Mouse (Mus musculus): ENCODE measurements around the gene B3gnt9. TPM values are rescaled to one million over a fixed set of nuclear protein-coding genes. Genes with fewer than 3 reads are reported as not detected.
"Not testable (repeated sequence)": the region's sequence is repeated elsewhere in the genome, so short reads cannot be mapped to it uniquely, and the experiment has no call there.

Gene B3gnt9
- total and polyA plus RNA-seq, 3 experiments = 3.5 to 7.1 (median 5.2) TPM

DNA sequence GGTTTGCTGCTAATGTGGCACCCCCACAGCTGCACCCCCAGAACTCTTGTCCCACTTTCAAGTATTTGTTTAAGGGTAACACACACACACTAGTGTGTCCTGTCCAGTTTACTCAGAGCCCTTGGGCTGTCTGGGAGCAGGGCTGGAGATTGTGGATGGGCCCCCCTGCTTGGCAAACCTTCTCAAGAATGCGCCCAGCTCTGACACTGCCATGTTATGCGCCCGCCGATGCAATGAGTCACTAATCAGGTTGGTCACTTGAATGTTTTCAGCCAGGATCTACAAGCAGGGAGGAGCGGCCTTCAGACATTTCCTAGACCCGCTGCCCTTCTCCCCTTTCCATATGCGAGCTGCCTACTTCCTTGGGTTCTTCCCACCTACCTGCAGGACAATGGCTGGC is 37.5 kb upstream of the B3gnt9 start:
- Histone ChIP-seq H3K4me1 (ENCODE audit: control insufficient read depth, insufficient read depth, low read length) (peaks cover 11% of the 10 kb centered on the region), H3K9ac (ENCODE audit: low read depth, low read length) (no peak overlapping the region), H3K79me2 (replicated peaks; ENCODE audit: control insufficient read depth, insufficient read depth, low read length) (no peaks in the 10 kb centered on the region), H3K4me3 (no peak overlapping the region), H3K27me3 (ENCODE audit: control insufficient read depth, insufficient read depth, low read length) (no peaks in the 10 kb centered on the region), H3K27ac (no peak overlapping the region), H3K36me3 (ENCODE audit: control insufficient read depth, insufficient read depth, low read length) (no peaks in the 10 kb centered on the region)
- intact Hi-C loops (cut with DNase I) = loop anchor here (5.0 to 10.0 kb wide), 2 partner anchors 170 to 638 kb away; no protein-coding TSS in a partner anchor
- 73% methylated on average over 7 of the region's 7 CpGs for WGBS
- no peak for DNase-seq
- TF ChIP-seq POLR2A (IDR thresholded peaks at IDR 0.05; ENCODE audit: insufficient read depth, low read depth, low read length) = no peak
- TF ChIP-seq CTCF (IDR thresholded peaks at IDR 0.05) = no peak
- TF ChIP-seq EP300 (IDR thresholded peaks at IDR 0.05; ENCODE audit: insufficient read depth, low read depth, low read length) = no peak

GRCm38 (mm10) chr8:105291802-105292201 is 36.8 kb upstream of the B3gnt9 start:
- H3K4me3 ChIP-seq; H3K9ac ChIP-seq (ENCODE audit: low read depth, low read length); H3K79me2 ChIP-seq (replicated peaks; ENCODE audit: control insufficient read depth, insufficient read depth, low read length); H3K27ac ChIP-seq; H3K27me3 ChIP-seq (ENCODE audit: control insufficient read depth, insufficient read depth, low read length); H3K36me3 ChIP-seq (ENCODE audit: control insufficient read depth, insufficient read depth, low read length); DNase-seq: not testable (repeated sequence)
- H3K4me1 ChIP-seq (ENCODE audit: control insufficient read depth, insufficient read depth, low read length) = peaks cover 11% of the 10 kb centered on the region
- intact Hi-C loops (cut with DNase I) = loop anchor here (2.0 to 10.0 kb wide), 3 partner anchors 37 to 637 kb away; partner anchors contain the start of gene B3gnt9
- TF ChIP-seq CTCF (IDR thresholded peaks at IDR 0.05) = peak; percentile 52
- WGBS = 53% methylated on average over 3 of the region's 3 CpGs

GRCm38 (mm10) chr8:105291364-105291763 is 36.4 kb upstream of the B3gnt9 start:
- 75% methylated on average over 8 of the region's 8 CpGs for WGBS
- H3K27ac ChIP-seq = not testable (repeated sequence)
- intact Hi-C loops (cut with DNase I) = loop anchor here (2.0 to 10.0 kb wide), 3 partner anchors 37 to 637 kb away; partner anchors contain the start of gene B3gnt9

DNA sequence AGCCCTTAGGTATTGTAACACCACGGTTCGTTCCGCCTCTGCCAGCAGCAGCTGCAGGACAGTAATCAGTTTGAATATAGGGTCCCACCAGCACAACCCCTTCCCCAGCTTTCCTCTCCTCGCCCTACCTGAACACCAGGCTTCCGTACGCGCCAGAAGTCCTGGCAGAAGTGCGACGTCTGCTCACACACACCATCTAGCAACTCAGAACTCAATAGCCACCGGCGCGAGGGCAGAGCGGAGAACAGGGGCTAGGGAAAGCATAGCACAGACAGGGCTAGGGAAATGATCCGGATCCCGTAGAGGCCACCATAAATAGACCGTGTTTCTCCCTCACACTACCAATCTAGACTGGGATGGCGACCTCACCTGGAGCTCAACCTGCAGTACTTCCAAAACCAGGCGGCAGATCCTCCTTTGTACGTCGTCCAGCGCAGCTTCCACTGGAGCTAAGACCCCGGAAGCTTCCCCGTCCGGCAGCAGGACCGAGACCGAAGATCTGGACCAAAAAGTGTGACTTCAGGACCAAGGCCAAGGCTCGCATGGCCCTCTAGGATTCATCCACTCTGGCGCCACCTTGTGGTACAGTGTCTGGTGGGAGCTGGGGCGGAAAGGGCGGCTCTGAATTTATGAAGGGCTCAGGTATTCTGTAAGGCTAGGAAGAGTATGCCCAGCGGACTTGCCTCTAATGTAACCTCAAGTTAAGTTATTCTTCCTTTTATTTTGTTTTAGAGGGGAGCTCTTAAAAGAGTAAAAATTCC is 35.8 kb upstream of the B3gnt9 start:
- Histone ChIP-seq H3K27ac (no peak overlapping the region), H3K9ac (ENCODE audit: low read depth, low read length) (no peak overlapping the region), H3K4me1 (ENCODE audit: control insufficient read depth, insufficient read depth, low read length) (peaks cover 11% of the 10 kb centered on the region), H3K4me3 (no peak overlapping the region), H3K79me2 (replicated peaks; ENCODE audit: control insufficient read depth, insufficient read depth, low read length) (no peaks in the 10 kb centered on the region), H3K36me3 (ENCODE audit: control insufficient read depth, insufficient read depth, low read length) (no peaks in the 10 kb centered on the region), H3K27me3 (ENCODE audit: control insufficient read depth, insufficient read depth, low read length) (no peaks in the 10 kb centered on the region)
- WGBS = 17% methylated on average over 31 of the region's 31 CpGs
- TF ChIP-seq POLR2A (IDR thresholded peaks at IDR 0.05; ENCODE audit: insufficient read depth, low read depth, low read length) = no peak
- 0 out of 2 replicates have a peak, but pooled peaks have one; percentile 55 for TF ChIP-seq EP300 (IDR thresholded peaks at IDR 0.05; ENCODE audit: insufficient read depth, low read depth, low read length)
- TF ChIP-seq CTCF (IDR thresholded peaks at IDR 0.05) = peak; percentile 97; the same call in 1 of the 2 replicates
- peak; percentile 86 to 90 for DNase-seq
- intact Hi-C loops (cut with DNase I) = loop anchor here (2.0 to 10.0 kb wide), 3 partner anchors 36 to 636 kb away; partner anchors contain the start of gene B3gnt9

More at GRCm38 (mm10) chr8:105291364-105291763, 36.4 kb upstream of the B3gnt9 start:
- H3K4me1 ChIP-seq (ENCODE audit: control insufficient read depth, insufficient read depth, low read length) = peaks cover 11% of the 10 kb centered on the region
- not testable (repeated sequence) for H3K27me3 ChIP-seq (ENCODE audit: control insufficient read depth, insufficient read depth, low read length); H3K36me3 ChIP-seq (ENCODE audit: control insufficient read depth, insufficient read depth, low read length); DNase-seq; H3K4me3 ChIP-seq; H3K9ac ChIP-seq (ENCODE audit: low read depth, low read length); H3K79me2 ChIP-seq (replicated peaks; ENCODE audit: control insufficient read depth, insufficient read depth, low read length)

DNA sequence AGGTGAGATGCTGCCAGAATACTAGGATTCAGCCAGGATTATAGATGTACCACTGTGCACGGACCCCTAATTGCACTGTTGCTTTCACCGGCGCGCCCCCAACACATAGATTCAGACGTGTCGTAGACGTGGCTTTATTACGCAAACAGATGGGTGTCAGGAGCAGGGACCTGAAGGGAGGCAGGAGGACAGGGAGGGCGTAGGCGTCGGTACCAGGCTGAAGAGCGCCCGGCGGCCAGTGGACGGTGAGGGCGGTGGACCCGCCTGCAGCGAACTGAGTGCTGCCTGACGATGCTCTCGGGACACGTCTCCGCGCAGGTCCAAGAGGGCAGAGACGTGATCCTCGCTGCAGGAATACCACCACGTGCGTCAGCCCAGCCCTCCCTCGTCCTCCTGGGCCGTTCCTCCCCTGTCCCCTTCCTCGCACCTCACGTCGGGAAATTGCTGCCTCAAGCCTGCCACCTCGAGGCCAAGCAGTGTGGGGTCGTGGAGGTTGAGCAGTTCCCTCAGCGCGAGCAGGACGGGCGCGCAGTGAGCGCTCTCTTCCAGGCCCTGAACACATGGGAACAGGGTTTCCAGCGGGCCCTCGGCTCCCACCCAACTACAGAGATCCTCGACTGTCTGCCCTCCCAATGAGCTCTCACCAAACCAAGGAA is 35.0 kb upstream of the B3gnt9 start, which contains the start of gene 4931428F04Rik:
Gene 4931428F04Rik (minus strand): TSS at position 60 of the 656 bp plus-strand sequence.
- intact Hi-C loops (cut with DNase I) = loop anchor here (2.0 to 10.0 kb wide), 4 partner anchors 35 to 635 kb away; partner anchors contain the start of genes B3gnt9 and D230025D16Rik
- Histone ChIP-seq H3K4me3 (peak within 1 kb of the TSS; percentile 61), H3K9ac (ENCODE audit: low read depth, low read length) (peak within 1 kb of the TSS; percentile 68), H3K36me3 (ENCODE audit: control insufficient read depth, insufficient read depth, low read length) (no peaks in the 10 kb centered on the region), H3K27me3 (ENCODE audit: control insufficient read depth, insufficient read depth, low read length) (no peaks in the 10 kb centered on the region), H3K27ac (peak within 1 kb of the TSS; percentile 84), H3K4me1 (ENCODE audit: control insufficient read depth, insufficient read depth, low read length) (peaks cover 11% of the 10 kb centered on the region), H3K79me2 (replicated peaks; ENCODE audit: control insufficient read depth, insufficient read depth, low read length) (no peaks in the 10 kb centered on the region)
- 7% methylated on average over 43 of the region's 43 CpGs for WGBS
- no peak for TF ChIP-seq EP300 (IDR thresholded peaks at IDR 0.05; ENCODE audit: insufficient read depth, low read depth, low read length)
- peak; percentile 56 for TF ChIP-seq CTCF (IDR thresholded peaks at IDR 0.05)
- TF ChIP-seq POLR2A (IDR thresholded peaks at IDR 0.05; ENCODE audit: insufficient read depth, low read depth, low read length) = no peak
- no peak for DNase-seq

All from heart, adult 2 months (tissue).